Mouse (Mus musculus): ENCODE data around the gene 1700019A02Rik. TPM values are rescaled to one million over a fixed set of nuclear protein-coding genes. Genes with fewer than 3 reads are reported as not detected.

The 1700019A02Rik gene
- total RNA-seq (2021): not detected
- long read RNA-seq, experiment 1: 0 reads
- long read RNA-seq, experiment 2: 0 reads

- intact Hi-C loops (cut with DNase I): no loop called here
- DNase-seq: no peak
These were observed at the start of gene 1700019A02Rik for GRCm38 (mm10) chr1:53187536-53187935. Gene 1700019A02Rik, minus strand, starts transcription at chr1:53187636.

- intact Hi-C loops (cut with DNase I): no loop called here
- DNase-seq: no peak
These were observed 38.6 kb upstream of the 1700019A02Rik start for GRCm38 (mm10) chr1:53226063-53226462.

- no peak for DNase-seq
- intact Hi-C loops (cut with DNase I): no loop called here
These were observed 38.2 kb upstream of the 1700019A02Rik start for GRCm38 (mm10) chr1:53225616-53226015.

GRCm38 (mm10) chr1:53224775-53225174 lies 37.3 kb upstream of the 1700019A02Rik start:
- no peak for DNase-seq
- intact Hi-C loops (cut with DNase I): no loop called here

- intact Hi-C loops (cut with DNase I): no loop called here
These were observed 22.7 kb upstream of the 1700019A02Rik start for GRCm38 (mm10) chr1:53210136-53210535.

GRCm38 (mm10) chr1:53203902-53204301 lies 16.5 kb upstream of the 1700019A02Rik start:
- DNase-seq: no peak
- intact Hi-C loops (cut with DNase I): no loop called here

More at GRCm38 (mm10) chr1:53210136-53210535, 22.7 kb upstream of the 1700019A02Rik start:
- DNase-seq: no peak

GRCm38 (mm10) chr1:53201630-53202199 lies 14.3 kb upstream of the 1700019A02Rik start:
- DNase-seq: no peak

GRCm38 (mm10) chr1:53194536-53194935 lies 7.1 kb upstream of the 1700019A02Rik start:
- no peak for DNase-seq
- intact Hi-C loops (cut with DNase I): no loop called here

More at GRCm38 (mm10) chr1:53201630-53202199, 14.3 kb upstream of the 1700019A02Rik start:
- intact Hi-C loops (cut with DNase I): no loop called here

- intact Hi-C loops (cut with DNase I): no loop called here
- no peak for DNase-seq
These were observed 3.8 kb upstream of the 1700019A02Rik start for GRCm38 (mm10) chr1:53191234-53191633.

GRCm38 (mm10) chr1:53189620-53190019 lies 2.2 kb upstream of the 1700019A02Rik start:
- intact Hi-C loops (cut with DNase I): no loop called here
- no peak for DNase-seq

GRCm38 (mm10) chr1:53186301-53186700 lies 1.1 kb downstream of the 1700019A02Rik start:
- no peak for DNase-seq
- intact Hi-C loops (cut with DNase I): no loop called here

- intact Hi-C loops (cut with DNase I): no loop called here
- no peak for DNase-seq
These were observed 29.7 kb downstream of the 1700019A02Rik start for GRCm38 (mm10) chr1:53157715-53158114.

- DNase-seq: no peak
- intact Hi-C loops (cut with DNase I): no loop called here
These were observed 64.4 kb downstream of the 1700019A02Rik start for GRCm38 (mm10) chr1:53123066-53123465.

GRCm38 (mm10) chr1:53110561-53110960 lies 76.9 kb downstream of the 1700019A02Rik start:
- intact Hi-C loops (cut with DNase I): no loop called here

More at GRCm38 (mm10) chr1:53110561-53110960, 76.9 kb downstream of the 1700019A02Rik start:
- DNase-seq: no peak

Other genes with a start within 250 kb of the 1700019A02Rik start
- 1 to 10 TPM in 1 of 2 experiments, under 1 TPM in 1; 0.89 to 1.5 TPM for gene 1700019D03Rik, start 167.5 kb downstream of the 1700019A02Rik start, total RNA-seq (2021)
- 10 to 100 TPM; 35.2 to 62.1 TPM for gene Mstn, start 126.0 kb downstream of the 1700019A02Rik start, total RNA-seq (2021)
- gene Pms1, start 109.4 kb upstream of the 1700019A02Rik start, total RNA-seq (2021): 1 to 10 TPM; 3.9 to 4.4 TPM
- gene Ormdl1, start 109.5 kb upstream of the 1700019A02Rik start, total RNA-seq (2021): 1 to 10 TPM; 5.6 to 6.9 TPM
- 1 to 10 TPM; 1.2 to 1.6 TPM for gene Gm28778, start 109.5 kb upstream of the 1700019A02Rik start, total RNA-seq (2021)
- 10 to 100 TPM; 24.2 to 24.5 TPM for gene Osgepl1, start 126.0 kb upstream of the 1700019A02Rik start, total RNA-seq (2021)
- gene Asdurf, start 165.0 kb upstream of the 1700019A02Rik start, total RNA-seq (2021): 10 to 100 TPM in 1 of 2 experiments, 1 to 10 TPM in 1; 4.5 to 11.4 TPM
- gene Gm28551, start 165.0 kb upstream of the 1700019A02Rik start, total RNA-seq (2021): under 1 TPM; 0.20 to 0.22 TPM
- gene Asnsd1, start 165.1 kb upstream of the 1700019A02Rik start, total RNA-seq (2021): 10 to 100 TPM; 45.8 to 55.3 TPM